Mouse (Mus musculus) mouse embryonic stem cell (cell line): Measurements from ENCODE around the gene Arhgap18.

Experiments used
- in situ Hi-C, 2 experiments: fragments of 300-500 bp; cut with MboI; formaldehyde crosslinking; loops; 1 replicate in 1 of 2; 3 replicates in 1 of 2; pipeline ENCODE4 v1.14.3; 2019 to 2020; ENCODE audit warnings: low sequenced_read_pairs in 2 of 2, low pct_unique_long_range_greater_than_20kb in 1 of 2, mixed read lengths in 1 of 2; ENCODE audit not compliant: unreplicated experiment in 1 of 2

Arhgap18 gene

DNA sequence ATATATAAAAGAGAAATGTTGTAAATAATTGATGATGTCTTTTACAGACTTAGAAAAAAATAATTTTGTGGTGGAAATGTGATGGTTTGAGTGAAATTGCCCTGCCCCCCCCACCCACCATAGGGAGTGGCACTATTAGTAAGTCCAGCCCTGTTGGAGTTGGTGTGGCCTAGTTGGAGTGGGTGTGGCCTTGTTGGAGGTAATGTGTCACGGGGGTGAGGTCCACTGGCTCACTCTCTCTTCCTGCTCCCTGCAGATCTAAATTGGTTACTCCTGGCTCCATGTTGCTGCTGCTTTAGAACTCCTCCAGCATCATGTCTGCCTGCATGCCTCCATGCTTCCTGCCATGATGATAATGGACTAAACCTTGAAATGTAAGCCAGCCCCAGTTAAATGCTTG, 186.3 kb downstream of the Arhgap18 start:
- in situ Hi-C loops, result no loop called here

- in situ Hi-C loops, result no loop called here
These were observed 195.1 kb downstream of the Arhgap18 start for GRCm38 (mm10) chr10:26948331-26948730.

GRCm38 (mm10) chr10:26949667-26950066, 196.4 kb downstream of the Arhgap18 start:
- in situ Hi-C loops, result no loop called here

GRCm38 (mm10) chr10:26950448-26950847, 197.2 kb downstream of the Arhgap18 start:
- in situ Hi-C loops, result no loop called here

GRCm38 (mm10) chr10:26958513-26958912, 205.3 kb downstream of the Arhgap18 start:
- in situ Hi-C loops, result no loop called here
